Mouse (Mus musculus): ENCODE data around the gene Csrnp3. TPM values are rescaled to one million over a fixed set of nuclear protein-coding genes. Genes with fewer than 3 reads are reported as not detected.

Gene Csrnp3
- polyA plus RNA-seq, 1 experiment from 2014 or later: 0.40 TPM

- no peak overlapping the region for H3K4me2 ChIP-seq
- no peak overlapping the region for H3K27ac ChIP-seq
- ATAC-seq (ENCODE audit: borderline replicate concordance, extremely low read depth, low FRiP score, low TSS enrichment): no peak
- H3K36me3 ChIP-seq: no peaks in the 10 kb centered on the region
- no peaks in the 10 kb centered on the region for H3K4me1 ChIP-seq
- no peaks in the 10 kb centered on the region for H3K27me3 ChIP-seq
- H3K9me3 ChIP-seq: no peaks in the 10 kb centered on the region
- H3K4me3 ChIP-seq: no peak overlapping the region
- H3K9ac ChIP-seq: no peak overlapping the region
These were observed 195.0 kb downstream of the Csrnp3 start for GRCm38 (mm10) chr2:66040611-66041010.

GRCm38 (mm10) chr2:66041203-66041916 is 195.8 kb downstream of the Csrnp3 start:
- ATAC-seq (ENCODE audit: borderline replicate concordance, extremely low read depth, low FRiP score, low TSS enrichment): no peak
- no peaks in the 10 kb centered on the region for H3K4me1 ChIP-seq
- H3K9me3 ChIP-seq: no peaks in the 10 kb centered on the region
- H3K27me3 ChIP-seq: no peaks in the 10 kb centered on the region
- no peaks in the 10 kb centered on the region for H3K36me3 ChIP-seq
- H3K27ac ChIP-seq: no peak overlapping the region
- 93% methylated on average over 21 of the region's 21 CpGs for WGBS
- no peak overlapping the region for H3K4me2 ChIP-seq
- H3K9ac ChIP-seq: no peak overlapping the region
- no peak overlapping the region for H3K4me3 ChIP-seq

- no peak overlapping the region for H3K4me2 ChIP-seq
- WGBS: 76% methylated on average over 9 of the region's 9 CpGs
- H3K4me3 ChIP-seq: no peak overlapping the region
- no peaks in the 10 kb centered on the region for H3K9me3 ChIP-seq
- H3K27ac ChIP-seq: no peak overlapping the region
- H3K4me1 ChIP-seq: no peaks in the 10 kb centered on the region
- no peak for ATAC-seq (ENCODE audit: borderline replicate concordance, extremely low read depth, low FRiP score, low TSS enrichment)
- no peaks in the 10 kb centered on the region for H3K27me3 ChIP-seq
- H3K9ac ChIP-seq: no peak overlapping the region
- H3K36me3 ChIP-seq: no peaks in the 10 kb centered on the region
These were observed 196.4 kb downstream of the Csrnp3 start for GRCm38 (mm10) chr2:66041917-66042419.

- no peak for ATAC-seq (ENCODE audit: borderline replicate concordance, extremely low read depth, low FRiP score, low TSS enrichment)
- H3K36me3 ChIP-seq: no peaks in the 10 kb centered on the region
- no peak overlapping the region for H3K4me3 ChIP-seq
- H3K27ac ChIP-seq: no peak overlapping the region
- H3K4me2 ChIP-seq: no peak overlapping the region
- no peaks in the 10 kb centered on the region for H3K27me3 ChIP-seq
- H3K9me3 ChIP-seq: no peaks in the 10 kb centered on the region
- no peaks in the 10 kb centered on the region for H3K4me1 ChIP-seq
- H3K9ac ChIP-seq: no peak overlapping the region
- 60% methylated on average over 17 of the region's 17 CpGs for WGBS
These were observed 198.2 kb downstream of the Csrnp3 start for GRCm38 (mm10) chr2:66043441-66044404.

DNA sequence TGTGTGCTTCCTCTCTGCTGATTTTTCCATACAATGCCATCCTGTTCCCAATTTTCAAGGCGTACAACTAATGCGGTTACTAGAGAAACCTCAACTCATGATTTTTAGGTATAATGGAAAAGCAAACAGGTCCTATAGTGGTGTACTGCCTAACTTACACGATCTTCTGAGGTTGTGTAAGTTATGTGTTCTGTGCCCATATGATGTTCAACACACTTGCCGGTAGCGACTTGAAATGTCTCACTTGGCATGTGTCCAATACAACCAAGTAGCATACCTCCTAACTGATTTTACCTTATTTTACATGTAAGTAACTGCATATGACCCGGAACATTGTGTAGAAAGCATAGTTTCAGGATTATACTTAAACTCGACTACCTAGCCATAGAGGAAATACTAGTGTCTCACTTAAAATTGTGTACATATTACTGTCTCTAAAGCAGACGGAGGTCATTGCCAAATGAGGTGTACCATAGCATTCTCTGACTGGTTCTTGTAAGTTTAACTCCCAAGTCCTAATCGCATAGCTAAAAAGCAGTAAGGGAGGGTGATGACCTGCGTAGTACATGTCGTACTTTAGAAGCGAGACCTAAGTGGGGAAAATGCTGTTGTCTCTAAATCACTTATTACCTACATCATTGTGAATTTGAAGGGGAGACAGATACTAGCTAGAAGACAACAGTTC is 199.0 kb downstream of the Csrnp3 start:
- ATAC-seq (ENCODE audit: borderline replicate concordance, extremely low read depth, low FRiP score, low TSS enrichment): no peak
- no peaks in the 10 kb centered on the region for H3K4me1 ChIP-seq
- WGBS: 84% methylated on average over 12 of the region's 12 CpGs

GRCm38 (mm10) chr2:66063291-66063690 is 217.7 kb downstream of the Csrnp3 start:
- Histone ChIP-seq H3K27ac (no peak overlapping the region), H3K36me3 (no peaks in the 10 kb centered on the region), H3K4me1 (no peaks in the 10 kb centered on the region), H3K9ac (no peak overlapping the region), H3K4me3 (no peak overlapping the region), H3K27me3 (no peaks in the 10 kb centered on the region), H3K4me2 (no peak overlapping the region), H3K9me3 (no peaks in the 10 kb centered on the region)
- WGBS: 83% methylated on average over 10 of the region's 10 CpGs
- no peak for ATAC-seq (ENCODE audit: borderline replicate concordance, extremely low read depth, low FRiP score, low TSS enrichment)

More for the DNA sequence above, 199.0 kb downstream of the Csrnp3 start:
- no peaks in the 10 kb centered on the region for H3K36me3 ChIP-seq
- H3K4me2 ChIP-seq: no peak overlapping the region
- no peaks in the 10 kb centered on the region for H3K27me3 ChIP-seq
- H3K9ac ChIP-seq: no peak overlapping the region
- no peak overlapping the region for H3K27ac ChIP-seq
- H3K4me3 ChIP-seq: no peak overlapping the region
- no peaks in the 10 kb centered on the region for H3K9me3 ChIP-seq

DNA sequence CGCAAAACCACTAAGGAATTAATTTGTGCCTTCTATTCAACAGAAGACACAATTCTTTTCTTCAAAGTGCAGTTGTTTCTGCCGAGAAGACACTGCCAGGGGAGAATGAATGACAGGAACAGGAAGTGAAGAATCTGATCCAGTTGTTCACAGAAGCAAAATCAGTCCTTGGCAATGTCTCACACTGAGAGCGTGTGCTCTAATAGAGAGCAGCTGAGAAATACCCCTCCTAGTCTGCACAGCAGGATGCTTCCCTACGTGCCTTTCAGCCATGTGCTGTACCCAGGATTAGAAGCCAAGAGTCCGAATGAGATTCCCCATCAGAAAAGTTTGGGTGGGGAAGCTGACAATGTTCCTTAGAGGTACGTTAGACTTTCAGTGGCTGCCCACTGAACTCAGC is 223.9 kb downstream of the Csrnp3 start:
- no peak overlapping the region for H3K4me2 ChIP-seq
- 34% methylated on average over 6 of the region's 6 CpGs for WGBS
- ATAC-seq (ENCODE audit: borderline replicate concordance, extremely low read depth, low FRiP score, low TSS enrichment): no peak
- no peaks in the 10 kb centered on the region for H3K36me3 ChIP-seq
- no peaks in the 10 kb centered on the region for H3K4me1 ChIP-seq
- H3K9ac ChIP-seq: no peak overlapping the region
- no peak overlapping the region for H3K27ac ChIP-seq
- H3K9me3 ChIP-seq: no peaks in the 10 kb centered on the region
- no peak overlapping the region for H3K4me3 ChIP-seq
- no peaks in the 10 kb centered on the region for H3K27me3 ChIP-seq

- WGBS: 95% methylated on average over 2 of the region's 2 CpGs
- no peak overlapping the region for H3K4me2 ChIP-seq
- H3K9me3 ChIP-seq: no peaks in the 10 kb centered on the region
- H3K4me3 ChIP-seq: no peak overlapping the region
- H3K36me3 ChIP-seq: no peaks in the 10 kb centered on the region
- no peak overlapping the region for H3K27ac ChIP-seq
- no peaks in the 10 kb centered on the region for H3K27me3 ChIP-seq
- no peak overlapping the region for H3K9ac ChIP-seq
- no peak for ATAC-seq (ENCODE audit: borderline replicate concordance, extremely low read depth, low FRiP score, low TSS enrichment)
- H3K4me1 ChIP-seq: no peaks in the 10 kb centered on the region
These were observed 235.2 kb downstream of the Csrnp3 start for GRCm38 (mm10) chr2:66080731-66081130.

Other genes starting within 250 kb of the Csrnp3 start
- gene Scn2a, start 225.0 kb upstream of the Csrnp3 start, polyA plus RNA-seq (2015; fragmentation: Nextera tagmentation; extraction: Ambion mirVana): 1.3 and 1.6 TPM in 2 replicates